Mouse (Mus musculus) forebrain, embryonic 15.5 days (tissue): ENCODE measurements around the gene Htr3a. TPM values are rescaled to one million over a fixed set of nuclear protein-coding genes. Genes with fewer than 3 reads are reported as not detected.

ENCODE experiments used
- ATAC-seq: fragments of 200-750 bp; cut with Nextera tagmentation; replicated peaks from 2 replicates; pipeline ENCODE4 v1.8.0; 2017; ENCODE audit warnings: mild to moderate bottlenecking, moderate TSS enrichment, moderate library complexity
- H3K27ac ChIP-seq: fragments of 300-500 bp; sonication (generic); replicated peaks from 2 replicates; pipeline ENCODE4 v1.5.1; 2015; ENCODE audit warnings: mild to moderate bottlenecking, inconsistent platforms
- H3K27me3 ChIP-seq: fragments of 300-500 bp; sonication (generic); 2 replicates; pipeline ENCODE4 v1.6.1; 2015; ENCODE audit warnings: inconsistent platforms
- H3K36me3 ChIP-seq: fragments of 300-500 bp; sonication (generic); 2 replicates; pipeline ENCODE4 v1.6.1; 2015; ENCODE audit warnings: mild to moderate bottlenecking, inconsistent platforms
- H3K4me1 ChIP-seq: fragments of 300-500 bp; sonication (generic); 2 replicates; pipeline ENCODE4 v1.6.1; 2015; ENCODE audit warnings: inconsistent platforms
- H3K4me2 ChIP-seq: fragments of 300-500 bp; sonication (generic); replicated peaks from 2 replicates; pipeline ENCODE4 v1.6.1; 2015; ENCODE audit warnings: mild to moderate bottlenecking, inconsistent platforms
- H3K4me3 ChIP-seq: fragments of 300-500 bp; sonication (generic); 2 replicates; pipeline ENCODE4 v1.5.1; 2015; ENCODE audit warnings: mild to moderate bottlenecking, inconsistent platforms
- H3K9ac ChIP-seq: fragments of 300-500 bp; sonication (generic); replicated peaks from 2 replicates; pipeline ENCODE4 v1.6.1; 2015; ENCODE audit warnings: mild to moderate bottlenecking, inconsistent platforms
- H3K9me3 ChIP-seq: fragments of 300-500 bp; sonication (generic); 2 replicates; pipeline ENCODE4 v1.6.1; 2016; ENCODE audit warnings: inconsistent platforms
- WGBS: fragments of 180-500 bp; shearing (Covaris S2); methylation state at CpG from one replicate; pipeline ENCODE4 v1.1.7; 2015; ENCODE audit warnings: mixed read lengths; 5-methylcytosine and 5-hydroxymethylcytosine counted together
- polyA plus RNA-seq: library from polyadenylated mRNA; unstranded; fragments of >200 nt; fragmentation: Nextera tagmentation; extraction: Ambion mirVana; gene quantifications from 2 replicates; pipeline ENCODE4 v1.2.1, GENCODE M21; 2015

Gene Htr3a
- 4.5 and 6.2 TPM in 2 replicates for polyA plus RNA-seq

GRCm38 (mm10) chr9:48910885-48911537 is at the start of gene Htr3a:
Gene Htr3a (minus strand): TSS chr9:48911099.
- H3K27ac ChIP-seq: peak within 1 kb of the TSS; percentile 73
- H3K4me3 ChIP-seq: no peak within 1 kb of the TSS
- H3K9me3 ChIP-seq: no peaks in the 10 kb centered on the region

GRCm38 (mm10) chr9:48947565-48947964 is 36.7 kb upstream of the Htr3a start:
- 0 out of 2 replicates have a peak, but pooled peaks cover 2% of the 10 kb centered on the region for H3K4me1 ChIP-seq
- no peak overlapping the region for H3K9ac ChIP-seq
- H3K27me3 ChIP-seq: no peaks in the 10 kb centered on the region
- no peak overlapping the region for H3K4me2 ChIP-seq
- ATAC-seq: no peak
- H3K27ac ChIP-seq: no peak overlapping the region
- no peaks in the 10 kb centered on the region for H3K9me3 ChIP-seq
- no peaks in the 10 kb centered on the region for H3K36me3 ChIP-seq
- WGBS: 85% methylated on average over 4 of the region's 4 CpGs
- H3K4me3 ChIP-seq: no peak overlapping the region

More at GRCm38 (mm10) chr9:48910885-48911537, at the start of gene Htr3a:
- Histone ChIP-seq H3K36me3 (no peaks in the 10 kb centered on the region), H3K9ac (no peak within 1 kb of the TSS), H3K4me2 (no peak within 1 kb of the TSS), H3K27me3 (no peaks in the 10 kb centered on the region), H3K4me1 (peaks cover 12% of the 10 kb centered on the region)
- ATAC-seq: peak; percentile 94
- WGBS: 2% methylated on average over 9 of the region's 9 CpGs

GRCm38 (mm10) chr9:48942349-48942748 is 31.4 kb upstream of the Htr3a start:
- WGBS: 54% methylated on average over 1 of the region's 1 CpGs
- Histone ChIP-seq H3K27me3 (no peaks in the 10 kb centered on the region), H3K9ac (no peak overlapping the region), H3K4me1 (0 out of 2 replicates have a peak, but pooled peaks cover 4% of the 10 kb centered on the region), H3K4me3 (no peak overlapping the region), H3K9me3 (no peaks in the 10 kb centered on the region), H3K27ac (no peak overlapping the region), H3K36me3 (no peaks in the 10 kb centered on the region), H3K4me2 (no peak overlapping the region)
- no peak for ATAC-seq

GRCm38 (mm10) chr9:48929436-48929835 is 18.5 kb upstream of the Htr3a start:
- Histone ChIP-seq H3K4me1 (peaks cover 8% of the 10 kb centered on the region), H3K9me3 (no peaks in the 10 kb centered on the region), H3K4me2 (no peak overlapping the region), H3K27ac (no peak overlapping the region), H3K27me3 (0 out of 2 replicates have a peak, but pooled peaks cover 3% of the 10 kb centered on the region), H3K36me3 (no peaks in the 10 kb centered on the region), H3K9ac (no peak overlapping the region), H3K4me3 (no peak overlapping the region)
- no peak for ATAC-seq
- WGBS: 70% methylated on average over 5 of the region's 5 CpGs

GRCm38 (mm10) chr9:48928781-48929180 is 17.9 kb upstream of the Htr3a start:
- H3K27me3 ChIP-seq: 0 out of 2 replicates have a peak, but pooled peaks cover 3% of the 10 kb centered on the region
- no peaks in the 10 kb centered on the region for H3K9me3 ChIP-seq
- no peaks in the 10 kb centered on the region for H3K36me3 ChIP-seq
- H3K27ac ChIP-seq: 0 out of 2 replicates have a peak overlapping the region, but pooled peaks have one; percentile 11
- H3K4me1 ChIP-seq: peaks cover 8% of the 10 kb centered on the region
- no peak overlapping the region for H3K4me3 ChIP-seq
- H3K9ac ChIP-seq: no peak overlapping the region
- 32% methylated on average over 3 of the region's 3 CpGs for WGBS
- ATAC-seq: no peak
- H3K4me2 ChIP-seq: no peak overlapping the region

GRCm38 (mm10) chr9:48916011-48916788 is 5.3 kb upstream of the Htr3a start:
- ATAC-seq: peak; percentile 43; the same call in 1 of the 2 replicates
- H3K4me3 ChIP-seq: no peak overlapping the region
- peaks cover 16% of the 10 kb centered on the region for H3K4me1 ChIP-seq
- H3K9ac ChIP-seq: no peak overlapping the region
- no peak overlapping the region for H3K4me2 ChIP-seq
- WGBS: 44% methylated on average over 18 of the region's 18 CpGs
- H3K9me3 ChIP-seq: no peaks in the 10 kb centered on the region
- no peak overlapping the region for H3K27ac ChIP-seq
- no peaks in the 10 kb centered on the region for H3K27me3 ChIP-seq
- no peaks in the 10 kb centered on the region for H3K36me3 ChIP-seq

- no peaks in the 10 kb centered on the region for H3K9me3 ChIP-seq
- no peak for ATAC-seq
- no peaks in the 10 kb centered on the region for H3K36me3 ChIP-seq
- H3K9ac ChIP-seq: no peak overlapping the region
- no peaks in the 10 kb centered on the region for H3K27me3 ChIP-seq
- 89% methylated on average over 5 of the region's 5 CpGs for WGBS
- no peak overlapping the region for H3K4me2 ChIP-seq
- no peaks in the 10 kb centered on the region for H3K4me1 ChIP-seq
- no peak overlapping the region for H3K4me3 ChIP-seq
- no peak overlapping the region for H3K27ac ChIP-seq
These were observed 6.5 kb downstream of the Htr3a start for GRCm38 (mm10) chr9:48904421-48904820.

- ATAC-seq: no peak
- Histone ChIP-seq H3K9me3 (no peaks in the 10 kb centered on the region), H3K27ac (no peak overlapping the region), H3K27me3 (no peaks in the 10 kb centered on the region), H3K36me3 (no peaks in the 10 kb centered on the region), H3K9ac (no peak overlapping the region), H3K4me2 (no peak overlapping the region), H3K4me3 (no peak overlapping the region), H3K4me1 (no peaks in the 10 kb centered on the region)
- WGBS: 51% methylated on average over 2 of the region's 2 CpGs
These were observed 7.1 kb downstream of the Htr3a start for GRCm38 (mm10) chr9:48903766-48904165.

GRCm38 (mm10) chr9:48898551-48898950 is 12.3 kb downstream of the Htr3a start:
- Histone ChIP-seq H3K4me2 (no peak overlapping the region), H3K27ac (no peak overlapping the region), H3K27me3 (peaks cover 5% of the 10 kb centered on the region; the same call in 1 of the 2 replicates), H3K36me3 (no peaks in the 10 kb centered on the region), H3K9ac (no peak overlapping the region), H3K9me3 (no peaks in the 10 kb centered on the region), H3K4me3 (no peak overlapping the region), H3K4me1 (peaks cover 19% of the 10 kb centered on the region)
- no peak for ATAC-seq
- 41% methylated on average over 8 of the region's 8 CpGs for WGBS

- Histone ChIP-seq H3K4me3 (peak overlapping the region; percentile 24), H3K4me2 (peak overlapping the region; percentile 51), H3K36me3 (no peaks in the 10 kb centered on the region), H3K9ac (peak overlapping the region; percentile 36; the same call in 1 of the 2 replicates), H3K27ac (peak overlapping the region; percentile 81), H3K4me1 (peaks cover 19% of the 10 kb centered on the region), H3K9me3 (no peaks in the 10 kb centered on the region), H3K27me3 (peaks cover 5% of the 10 kb centered on the region; the same call in 1 of the 2 replicates)
- WGBS: 1% methylated on average over 18 of the region's 18 CpGs
- ATAC-seq: peak; percentile 84
These were observed 14.9 kb downstream of the Htr3a start for GRCm38 (mm10) chr9:48895819-48896536.

GRCm38 (mm10) chr9:48894755-48895154 is 16.1 kb downstream of the Htr3a start:
- Histone ChIP-seq H3K27me3 (peaks cover 5% of the 10 kb centered on the region; the same call in 1 of the 2 replicates), H3K27ac (0 out of 2 replicates have a peak overlapping the region, but pooled peaks have one; percentile 2), H3K36me3 (no peaks in the 10 kb centered on the region), H3K4me2 (no peak overlapping the region), H3K4me1 (peaks cover 19% of the 10 kb centered on the region), H3K4me3 (no peak overlapping the region), H3K9me3 (no peaks in the 10 kb centered on the region), H3K9ac (no peak overlapping the region)
- WGBS: 50% methylated on average over 6 of the region's 6 CpGs
- ATAC-seq: no peak
